Mouse (Mus musculus): ENCODE measurements at regions not wholly inside any gene's neighbourhood (a gene's known extent, or its start where the extent isn't known, plus 50 kb on each side); places are given as distances from the start of the nearest gene placed in this dataset.

DNA sequence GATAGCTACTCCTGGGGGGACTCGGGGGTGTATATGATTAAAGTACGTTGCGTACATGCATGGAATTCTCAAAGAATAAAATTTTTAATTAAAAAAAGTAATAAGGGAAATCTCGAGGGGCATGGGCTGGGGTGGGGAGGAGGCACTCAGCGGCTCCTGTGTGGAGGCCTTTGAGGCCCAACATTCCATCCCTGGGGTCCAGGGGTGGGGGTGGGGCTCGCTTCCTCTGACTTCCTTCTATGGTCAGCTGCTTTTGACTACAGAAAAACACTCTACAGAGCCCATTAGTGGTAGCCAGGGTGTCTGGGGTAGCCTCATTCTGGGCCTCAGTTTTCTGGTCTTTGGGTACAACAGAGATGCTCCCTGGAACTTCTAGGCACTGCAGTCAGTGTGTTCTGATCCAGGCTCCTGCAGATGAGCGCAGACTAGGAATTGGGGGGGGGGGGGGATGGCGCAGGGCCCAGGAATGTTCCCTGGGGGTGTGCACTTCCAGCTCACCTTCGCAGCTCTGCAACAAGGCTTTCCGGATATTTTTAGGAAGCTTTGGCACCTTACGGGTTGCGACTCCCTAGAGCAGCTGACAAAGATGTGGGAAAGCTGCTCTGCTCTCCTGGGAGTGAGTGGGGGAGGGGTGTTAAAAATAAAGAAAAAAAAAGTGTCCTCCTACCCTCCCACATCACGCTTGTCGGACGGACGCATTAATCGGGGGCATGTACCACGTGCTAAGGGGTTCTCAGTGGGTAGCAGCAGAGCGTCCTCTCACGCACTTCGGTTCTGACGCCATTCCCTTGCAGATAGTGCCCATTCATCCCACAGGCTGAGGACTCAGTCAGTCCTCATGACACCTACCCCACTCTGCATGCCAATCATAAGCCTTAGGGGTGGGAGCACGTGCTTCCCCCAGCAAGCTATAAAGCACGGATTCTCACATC, 89.1 kb downstream of the Rhob start:
- peak; percentile 95 for DNase-seq

- DNase-seq, result peak; percentile 89
These were observed 88.9 kb downstream of the Hs1bp3 start for GRCm38 (mm10) chr12:8402084-8402483.

DNA sequence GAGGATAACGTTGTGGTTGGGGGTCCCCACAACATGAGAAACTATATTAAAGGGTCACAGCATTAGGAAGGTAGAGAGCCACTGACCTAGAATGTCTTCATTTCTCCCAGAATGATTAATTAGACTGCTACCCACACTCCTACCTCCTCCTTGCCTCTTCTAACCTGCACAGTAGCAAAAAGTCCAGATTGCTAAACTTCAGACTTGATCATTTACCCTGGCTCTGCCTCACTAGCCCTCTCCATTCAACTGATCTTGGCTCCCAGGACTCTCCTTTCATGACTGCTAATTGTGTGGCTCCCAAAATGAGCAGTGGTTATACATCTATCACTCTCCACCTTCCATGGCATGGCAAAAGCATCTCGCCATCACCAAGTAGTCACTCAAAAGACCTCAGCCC, 88.1 kb downstream of the Hs1bp3 start:
- DNase-seq, result no peak

DNA sequence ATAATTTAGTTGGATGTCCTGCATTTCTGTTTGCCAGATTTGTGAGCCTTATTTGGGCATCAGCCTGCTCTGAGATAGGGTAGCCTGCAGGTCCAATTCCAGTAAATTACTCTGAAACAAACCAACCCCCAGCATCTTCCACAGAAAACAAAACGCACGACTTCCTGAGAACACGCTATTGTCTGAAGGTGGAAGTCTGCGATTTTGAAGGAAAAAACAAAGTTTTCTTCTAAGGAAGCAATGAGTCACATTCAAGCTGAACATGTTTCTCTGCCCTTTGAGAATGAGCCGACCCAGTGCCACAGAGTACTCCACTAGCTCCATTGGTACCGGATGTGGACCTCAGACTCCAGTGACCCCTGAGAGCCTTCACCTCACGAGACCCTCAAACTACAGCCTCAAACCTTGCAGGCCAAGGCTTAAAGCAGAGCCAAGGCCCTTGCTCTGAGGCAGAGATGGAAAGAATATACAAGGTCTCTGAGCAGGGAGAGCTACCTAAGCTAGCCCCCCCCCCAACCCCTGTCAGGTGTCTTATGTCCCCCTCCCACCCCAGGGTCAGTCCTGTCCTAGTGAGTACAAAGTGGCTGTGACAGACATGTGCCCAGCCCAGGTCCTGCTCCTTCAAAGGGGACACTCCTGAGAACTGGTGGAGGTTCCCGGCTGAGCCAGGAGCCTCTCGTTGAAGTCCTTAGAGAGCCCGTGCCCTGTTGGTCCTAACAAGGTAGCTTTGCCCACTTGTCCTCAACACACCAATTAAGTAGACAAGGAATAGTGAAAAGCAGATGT, 87.3 kb downstream of the Hs1bp3 start:
- DNase-seq, result peak; percentile 91

- DNase-seq, result peak; percentile 76
These were observed 85.6 kb downstream of the Hs1bp3 start for GRCm38 (mm10) chr12:8398852-8399251.

GRCm38 (mm10) chr12:8396408-8396807, 83.2 kb downstream of the Hs1bp3 start:
- peak; percentile 29 for DNase-seq

DNA sequence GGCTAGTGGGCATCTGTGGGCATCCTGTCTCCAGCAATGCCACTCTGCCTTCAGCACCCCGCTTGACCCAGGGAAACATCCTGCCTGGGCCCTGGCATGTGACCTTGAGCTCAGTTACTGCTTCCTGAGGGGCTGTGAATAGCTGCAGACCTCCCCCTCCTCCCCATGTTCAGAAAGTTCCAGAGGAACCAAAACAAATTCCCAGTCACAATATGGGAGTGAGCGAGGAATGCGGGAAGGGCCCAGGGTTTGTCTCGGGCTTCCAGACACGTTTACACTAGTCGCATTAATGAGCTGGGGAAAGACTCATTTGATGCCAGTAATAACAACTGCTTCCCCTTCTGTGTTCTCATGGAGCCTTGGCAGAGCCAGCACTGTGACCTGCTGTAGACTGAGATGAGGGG, 81.7 kb downstream of the Hs1bp3 start:
- peak; percentile 96 for DNase-seq

- peak; percentile 70 for DNase-seq
These were observed 80.7 kb downstream of the Hs1bp3 start for GRCm38 (mm10) chr12:8393976-8394375.
